Mouse (Mus musculus) megakaryocyte, embryonic 14.5 days (primary cell): ENCODE results near the gene Agfg2. TPM values are rescaled to one million over a fixed set of nuclear protein-coding genes. Genes with fewer than 3 reads are reported as not detected.

ENCODE experiments used
- H3K27me3 ChIP-seq: replicated peaks from 2 replicates; pipeline ENCODE3; 2012; ENCODE audit warnings: inconsistent platforms
- H3K36me3 ChIP-seq: replicated peaks from 2 replicates; pipeline ENCODE3; 2012; ENCODE audit warnings: low read length, inconsistent platforms, mixed read lengths
- H3K4me1 ChIP-seq: 2 replicates; pipeline ENCODE4 v1.6.1; 2012; ENCODE audit warnings: inconsistent platforms
- H3K4me3 ChIP-seq: replicated peaks from 2 replicates; pipeline ENCODE3; 2012; ENCODE audit warnings: moderate library complexity, mild to moderate bottlenecking, inconsistent platforms
- H3K9me3 ChIP-seq: 2 replicates; pipeline ENCODE4 v1.6.1; 2012; ENCODE audit warnings: inconsistent platforms
- FLI1 ChIP-seq: IDR thresholded peaks from 2 replicates; pipeline ENCODE4 v1.6.1; 2012; ENCODE audit warnings: low read length, inconsistent platforms, mixed read lengths
- GATA1 ChIP-seq: IDR thresholded peaks from 3 replicates; pipeline ENCODE4 v1.6.1; 2012; ENCODE audit warnings: mixed read lengths, low read length, inconsistent platforms, borderline replicate concordance
- polyA plus RNA-seq: library from polyadenylated mRNA; stranded (reverse); fragments of >175 nt; gene quantifications from 2 replicates; pipeline ENCODE4 v1.2.3, GENCODE M21; 2012; ENCODE audit warnings: low replicate concordance; ENCODE audit not compliant: insufficient read depth

The Agfg2 gene
- polyA plus RNA-seq, 1 experiment = 58.4 TPM

DNA sequence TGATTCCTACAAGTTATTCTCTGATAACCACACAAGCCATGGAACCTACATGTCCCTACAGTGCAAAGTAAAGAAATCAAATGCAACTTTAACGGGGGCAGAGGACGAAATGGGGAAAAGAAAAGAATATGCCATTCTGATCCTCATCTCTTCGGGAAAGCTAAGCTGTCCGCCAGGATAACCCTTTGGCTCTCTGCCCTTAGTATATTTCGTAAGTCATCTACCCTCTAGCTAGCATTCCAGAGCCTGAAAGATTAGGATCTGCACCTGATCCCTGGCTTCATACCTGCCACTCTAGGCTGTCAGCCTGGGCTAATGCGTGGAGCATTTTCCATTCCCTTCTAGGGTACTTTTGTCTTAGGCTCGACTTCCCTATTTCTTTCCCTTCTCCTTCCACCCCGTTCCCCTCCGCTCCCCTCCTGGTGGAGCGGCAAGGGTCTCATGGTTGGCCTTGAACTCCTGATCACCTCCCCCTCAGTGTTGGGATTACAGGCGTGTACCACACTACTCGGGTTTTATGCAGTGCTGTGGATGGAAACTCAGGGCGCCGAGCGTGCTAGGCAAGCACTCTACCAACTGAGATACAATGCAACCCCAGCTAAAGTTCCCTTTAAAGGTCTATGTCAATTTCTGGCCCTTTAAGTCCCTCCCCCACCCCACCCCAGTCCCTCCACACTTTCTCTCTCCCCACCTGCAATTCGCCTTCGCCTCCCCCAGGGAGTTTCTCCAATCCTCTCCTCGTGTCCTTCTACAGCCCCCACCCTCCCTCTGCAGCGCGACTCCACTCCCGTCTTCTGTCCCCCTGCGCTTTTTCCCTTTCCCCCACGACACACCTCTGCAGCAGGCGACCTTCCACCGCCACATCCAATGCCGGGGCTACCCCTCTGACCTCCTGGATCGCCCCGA lies 885 bp downstream of the Agfg2 start:
- peaks cover 35% of the 10 kb centered on the region for H3K36me3 ChIP-seq
- H3K27me3 ChIP-seq = no peaks in the 10 kb centered on the region
- H3K4me3 ChIP-seq = peak overlapping the region; percentile 98
- no peaks in the 10 kb centered on the region for H3K9me3 ChIP-seq
- no peak for TF ChIP-seq FLI1
- TF ChIP-seq GATA1 = no peak
- peaks cover 80% of the 10 kb centered on the region for H3K4me1 ChIP-seq

DNA sequence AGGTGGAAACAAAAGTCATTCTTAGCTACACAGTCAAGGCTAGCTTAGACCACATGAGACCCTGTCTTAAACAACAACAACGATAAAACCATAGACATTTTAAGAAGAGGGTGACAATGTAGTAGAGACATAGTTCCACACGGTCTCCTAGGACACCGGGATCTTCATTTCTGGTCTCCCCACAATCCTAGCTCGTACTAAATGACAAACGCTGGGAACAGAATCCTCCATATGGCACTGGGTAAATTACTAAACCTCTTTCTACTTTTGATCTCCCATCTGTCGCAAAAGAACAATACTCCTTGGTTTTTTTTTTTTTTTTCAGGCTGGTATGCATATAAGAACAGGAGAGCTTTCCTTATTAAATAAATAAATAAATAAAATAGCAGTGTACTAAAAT lies 2.0 kb downstream of the Agfg2 start:
- Histone ChIP-seq H3K36me3 (peaks cover 46% of the 10 kb centered on the region), H3K4me1 (peaks cover 80% of the 10 kb centered on the region), H3K27me3 (no peaks in the 10 kb centered on the region), H3K9me3 (no peaks in the 10 kb centered on the region), H3K4me3 (peak overlapping the region; percentile 54)
- TF ChIP-seq GATA1 (no peak), FLI1 (no peak)

DNA sequence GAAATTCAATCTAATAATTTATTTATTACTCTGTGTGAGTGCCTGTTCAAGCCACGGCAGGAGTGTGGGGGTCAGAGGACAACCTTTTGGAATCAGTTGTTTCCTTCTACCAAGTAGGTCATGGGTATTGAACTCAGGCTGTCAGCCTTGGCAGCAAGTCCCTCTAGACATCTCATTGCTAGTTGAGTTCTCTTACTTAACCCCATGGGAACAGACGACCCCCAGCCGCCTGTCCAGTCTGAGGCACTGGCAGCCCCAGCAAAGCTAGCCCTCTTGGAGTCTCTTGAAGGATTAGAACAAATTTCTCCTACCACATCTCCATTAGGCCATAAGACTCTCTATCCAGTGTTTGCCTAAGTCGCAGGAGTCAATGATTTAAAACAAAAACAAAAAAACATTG lies 4.8 kb downstream of the Agfg2 start:
- Histone ChIP-seq H3K4me1 (peaks cover 69% of the 10 kb centered on the region), H3K36me3 (peaks cover 67% of the 10 kb centered on the region), H3K4me3 (no peak overlapping the region), H3K9me3 (no peaks in the 10 kb centered on the region), H3K27me3 (no peaks in the 10 kb centered on the region)
- TF ChIP-seq GATA1 = no peak
- TF ChIP-seq FLI1 = no peak

DNA sequence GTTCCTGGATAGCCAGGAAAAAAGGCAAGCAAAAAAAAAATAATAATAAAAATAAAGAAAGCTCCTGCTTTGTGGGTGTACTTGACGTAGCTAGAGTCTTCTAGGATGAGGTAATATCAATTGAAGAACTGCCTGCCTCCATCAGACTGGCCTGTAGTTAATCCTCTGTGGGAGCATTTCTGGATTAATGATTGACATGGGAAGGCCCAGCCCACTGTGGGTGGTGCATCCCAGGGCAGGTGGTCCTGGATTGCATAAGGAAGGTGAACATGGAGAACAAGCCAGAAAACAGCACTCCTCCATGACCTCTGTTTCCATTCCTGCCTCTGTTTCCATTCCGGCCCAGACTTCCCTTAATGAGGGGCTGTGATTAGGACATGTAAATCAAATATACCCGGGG lies 5.8 kb downstream of the Agfg2 start:
- Histone ChIP-seq H3K4me3 (no peak overlapping the region), H3K27me3 (no peaks in the 10 kb centered on the region), H3K9me3 (no peaks in the 10 kb centered on the region), H3K4me1 (peaks cover 76% of the 10 kb centered on the region), H3K36me3 (peaks cover 76% of the 10 kb centered on the region)
- TF ChIP-seq FLI1 (no peak), GATA1 (no peak)

DNA sequence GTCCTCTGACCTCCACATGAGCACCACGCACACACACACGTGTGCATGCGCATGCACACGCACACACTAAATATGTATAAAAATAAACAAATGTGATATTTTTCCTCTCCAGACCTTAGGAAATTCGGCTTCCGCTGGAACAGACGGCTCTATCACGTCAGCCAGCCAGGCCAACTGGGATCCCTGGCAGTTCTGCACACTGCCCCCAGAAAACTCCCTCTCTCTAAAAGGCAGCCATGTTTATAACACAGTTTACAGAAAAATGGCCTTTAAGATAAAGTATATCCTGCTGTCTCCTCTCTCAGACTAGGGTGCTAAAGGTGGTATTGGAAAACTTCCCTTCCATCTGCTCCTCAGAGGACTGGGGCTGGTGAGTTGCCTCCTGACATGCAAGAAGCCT lies 6.7 kb downstream of the Agfg2 start:
- TF ChIP-seq GATA1 (no peak), FLI1 (no peak)
- peaks cover 84% of the 10 kb centered on the region for H3K36me3 ChIP-seq
- H3K4me1 ChIP-seq = peaks cover 76% of the 10 kb centered on the region
- no peaks in the 10 kb centered on the region for H3K9me3 ChIP-seq
- H3K4me3 ChIP-seq = no peak overlapping the region
- H3K27me3 ChIP-seq = no peaks in the 10 kb centered on the region

DNA sequence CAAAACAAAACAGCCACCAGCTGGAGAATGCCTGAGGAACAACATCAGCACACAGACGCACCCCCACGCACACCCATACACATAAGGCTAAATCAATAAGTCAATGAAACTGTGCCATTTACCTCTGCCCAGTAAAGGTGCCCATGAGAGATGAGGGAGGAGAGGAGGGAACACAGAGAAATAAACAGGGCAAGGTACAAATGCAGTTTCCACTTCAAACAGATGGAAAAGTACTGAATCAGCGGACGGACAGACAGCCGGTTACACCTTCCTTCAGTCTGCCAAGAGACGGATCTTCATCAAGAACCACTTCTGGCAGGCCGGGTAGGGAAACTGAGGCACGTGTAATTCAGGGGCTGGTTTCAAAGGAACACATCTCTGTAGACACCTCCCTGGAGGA lies 9.7 kb downstream of the Agfg2 start:
- TF ChIP-seq GATA1 (no peak), FLI1 (no peak)
- peaks cover 82% of the 10 kb centered on the region for H3K4me1 ChIP-seq
- no peaks in the 10 kb centered on the region for H3K9me3 ChIP-seq
- H3K4me3 ChIP-seq = no peak overlapping the region
- H3K36me3 ChIP-seq = peaks cover 75% of the 10 kb centered on the region
- H3K27me3 ChIP-seq = no peaks in the 10 kb centered on the region

DNA sequence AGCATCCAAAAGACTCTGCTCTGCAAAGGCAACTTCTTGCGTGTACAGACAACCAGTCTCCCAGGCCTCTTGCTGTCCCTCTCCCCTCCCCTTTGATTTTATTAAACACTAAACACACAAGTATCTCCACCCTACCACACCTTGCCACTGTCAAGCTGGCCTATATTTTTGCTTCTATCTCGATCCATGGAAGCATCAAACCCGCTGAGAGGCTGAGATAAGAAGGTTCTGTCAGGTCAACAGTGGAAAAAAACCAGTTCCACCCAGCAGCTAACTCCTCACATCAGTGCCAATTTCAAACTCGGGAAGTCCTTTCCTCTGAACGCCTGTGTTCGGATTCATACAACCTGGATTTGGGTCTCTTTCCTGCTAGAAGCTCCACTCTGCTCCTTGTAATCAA lies 11.5 kb downstream of the Agfg2 start:
- peaks cover 69% of the 10 kb centered on the region for H3K36me3 ChIP-seq
- no peak overlapping the region for H3K4me3 ChIP-seq
- no peak for TF ChIP-seq GATA1
- no peak for TF ChIP-seq FLI1
- peaks cover 74% of the 10 kb centered on the region for H3K4me1 ChIP-seq
- no peaks in the 10 kb centered on the region for H3K9me3 ChIP-seq
- no peaks in the 10 kb centered on the region for H3K27me3 ChIP-seq

DNA sequence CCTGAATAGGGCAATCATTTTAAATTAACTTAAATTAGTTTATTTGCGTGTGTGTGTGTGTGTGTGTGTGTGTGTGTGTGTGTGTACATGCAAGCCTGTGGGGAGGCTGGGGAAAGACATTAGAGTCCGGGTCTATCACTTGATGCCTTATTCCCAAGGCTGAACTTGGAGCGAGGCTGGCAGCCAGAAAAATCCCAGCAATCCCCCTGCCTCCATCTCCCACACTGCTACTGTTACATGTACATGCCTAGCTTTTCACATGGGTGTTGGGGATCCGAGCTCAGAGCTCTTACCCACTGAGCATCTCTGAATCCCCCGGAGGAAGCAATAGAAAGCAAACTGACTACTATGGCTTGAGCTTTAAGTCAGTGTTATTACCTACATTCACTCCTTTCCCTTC lies 12.2 kb downstream of the Agfg2 start:
- TF ChIP-seq GATA1 (no peak), FLI1 (no peak)
- no peaks in the 10 kb centered on the region for H3K27me3 ChIP-seq
- peaks cover 66% of the 10 kb centered on the region for H3K36me3 ChIP-seq
- H3K4me1 ChIP-seq = peaks cover 69% of the 10 kb centered on the region
- H3K9me3 ChIP-seq = no peaks in the 10 kb centered on the region
- peak overlapping the region; percentile 33 for H3K4me3 ChIP-seq

DNA sequence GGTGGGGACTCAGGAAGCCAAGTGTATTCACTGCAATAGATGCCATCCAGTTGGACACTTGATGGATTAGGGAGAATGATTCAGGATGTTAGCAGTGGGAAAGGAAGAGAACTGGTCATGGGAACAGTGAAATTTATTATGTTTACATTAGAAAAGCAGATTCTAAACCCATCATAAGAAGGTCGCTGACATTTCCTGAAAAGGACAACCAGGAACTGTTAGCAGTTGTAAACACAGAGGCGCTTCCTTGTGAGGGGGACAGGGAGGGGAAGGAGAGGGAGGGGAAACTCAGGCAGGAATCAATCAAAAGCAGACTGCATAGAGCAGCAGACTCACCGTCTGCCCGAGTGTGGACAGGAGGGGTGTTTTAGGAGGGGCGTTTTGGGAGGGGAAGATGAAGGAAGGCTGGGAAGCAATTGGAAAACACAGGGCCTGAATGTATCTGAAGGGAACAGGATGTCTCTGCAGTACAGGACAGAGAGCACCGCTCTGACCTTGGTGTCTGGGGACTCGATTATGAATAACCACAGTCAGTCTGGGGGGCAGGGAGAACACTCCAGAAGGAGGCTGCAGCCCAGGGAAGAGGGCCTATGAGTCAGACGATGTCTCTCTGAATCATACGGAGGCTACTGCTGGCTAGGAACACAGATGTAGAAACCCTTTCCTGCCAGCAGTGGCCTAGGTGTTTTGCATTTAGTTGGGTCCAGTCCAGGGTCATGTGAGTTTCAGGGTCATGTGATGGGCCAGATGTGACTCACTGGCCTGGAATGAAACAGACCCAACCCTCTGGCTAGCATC lies 12.9 kb downstream of the Agfg2 start:
- Histone ChIP-seq H3K4me1 (peaks cover 69% of the 10 kb centered on the region), H3K9me3 (no peaks in the 10 kb centered on the region), H3K4me3 (peak overlapping the region; percentile 87), H3K27me3 (no peaks in the 10 kb centered on the region), H3K36me3 (peaks cover 67% of the 10 kb centered on the region)
- no peak for TF ChIP-seq FLI1
- TF ChIP-seq GATA1 = no peak

DNA sequence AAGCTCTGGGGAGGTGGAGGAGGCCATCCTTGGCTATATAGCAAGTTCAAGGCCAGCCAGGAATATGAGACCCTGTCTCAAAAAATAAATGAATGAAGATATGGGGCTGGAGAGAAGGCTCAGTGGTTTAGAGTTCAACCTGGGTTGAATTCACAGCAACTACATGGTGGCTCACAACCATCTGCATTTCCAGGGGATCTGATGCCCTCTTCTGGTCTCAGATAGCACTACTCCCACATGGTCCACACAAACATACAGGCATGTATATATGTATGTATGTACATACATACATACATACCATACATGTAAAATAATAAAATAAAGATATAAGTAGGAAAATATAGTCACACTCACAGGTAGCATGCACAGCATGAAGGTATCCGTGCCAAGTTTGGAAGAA lies 14.3 kb downstream of the Agfg2 start:
- Histone ChIP-seq H3K27me3 (no peaks in the 10 kb centered on the region), H3K36me3 (peaks cover 72% of the 10 kb centered on the region), H3K4me3 (no peak overlapping the region), H3K4me1 (peaks cover 61% of the 10 kb centered on the region), H3K9me3 (no peaks in the 10 kb centered on the region)
- no peak for TF ChIP-seq GATA1
- no peak for TF ChIP-seq FLI1
